Mouse (Mus musculus): ENCODE results near the gene Tfr2. TPM values are rescaled to one million over a fixed set of nuclear protein-coding genes. Genes with fewer than 3 reads are reported as not detected.

The Tfr2 gene
- total and polyA plus RNA-seq, 3 experiments = 52.6 to 193 (median 117) TPM

DNA sequence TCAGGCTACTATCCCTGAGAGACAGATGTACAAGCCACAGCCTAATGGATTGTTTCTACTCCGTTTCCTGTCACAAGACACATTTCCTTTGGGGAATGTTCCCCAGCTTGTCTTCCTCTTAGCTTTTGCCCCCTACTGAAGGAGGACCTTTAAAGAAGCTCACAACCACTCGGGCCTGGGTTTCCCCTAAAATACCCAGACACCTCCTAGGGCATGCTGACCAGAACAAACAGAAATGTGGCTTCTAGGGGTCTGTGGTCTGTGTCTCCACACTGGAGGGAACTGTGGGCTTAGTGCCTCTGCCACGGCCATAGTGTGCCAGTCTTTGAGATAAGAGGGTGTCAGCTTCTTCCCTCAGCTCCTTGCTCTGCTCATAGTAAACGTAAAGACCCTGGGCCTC lies 62.0 kb downstream of the Tfr2 start:
- peaks cover 62% of the 10 kb centered on the region for H3K36me3 ChIP-seq (replicated peaks)
- H3K4me1 ChIP-seq (ENCODE audit: insufficient read depth, low read depth, low read length) = peaks cover 53% of the 10 kb centered on the region
- DNase-seq (ENCODE audit: low spot score) = no peak
- H3K4me3 ChIP-seq (ENCODE audit: low read depth, low read length) = peak overlapping the region; percentile 88; the same call in 1 of the 2 replicates
- TF ChIP-seq POLR2AphosphoS5 (IDR thresholded peaks at IDR 0.05; ENCODE audit: insufficient replicate concordance, low read depth, low read length) (no peak), TAL1 (conservative IDR thresholded peaks at IDR 0.05; ENCODE audit: low read depth, low read length) (no peak), CTCF (IDR thresholded peaks at IDR 0.05; ENCODE audit: low read depth, low read length) (no peak), GATA1 (IDR thresholded peaks at IDR 0.05; ENCODE audit: borderline replicate concordance, low read length) (no peak), GATA2 (IDR thresholded peaks at IDR 0.05; ENCODE audit: borderline replicate concordance, low read depth, low read length) (no peak)
- no peaks in the 10 kb centered on the region for H3K9me3 ChIP-seq (replicated peaks)
- no peak for ATAC-seq (ENCODE audit: extremely low read depth, insufficient number of reproducible peaks, low FRiP score, poor library complexity, severe bottlenecking)
- H3K27me3 ChIP-seq (ENCODE audit: insufficient read depth, low read length) = no peaks in the 10 kb centered on the region

DNA sequence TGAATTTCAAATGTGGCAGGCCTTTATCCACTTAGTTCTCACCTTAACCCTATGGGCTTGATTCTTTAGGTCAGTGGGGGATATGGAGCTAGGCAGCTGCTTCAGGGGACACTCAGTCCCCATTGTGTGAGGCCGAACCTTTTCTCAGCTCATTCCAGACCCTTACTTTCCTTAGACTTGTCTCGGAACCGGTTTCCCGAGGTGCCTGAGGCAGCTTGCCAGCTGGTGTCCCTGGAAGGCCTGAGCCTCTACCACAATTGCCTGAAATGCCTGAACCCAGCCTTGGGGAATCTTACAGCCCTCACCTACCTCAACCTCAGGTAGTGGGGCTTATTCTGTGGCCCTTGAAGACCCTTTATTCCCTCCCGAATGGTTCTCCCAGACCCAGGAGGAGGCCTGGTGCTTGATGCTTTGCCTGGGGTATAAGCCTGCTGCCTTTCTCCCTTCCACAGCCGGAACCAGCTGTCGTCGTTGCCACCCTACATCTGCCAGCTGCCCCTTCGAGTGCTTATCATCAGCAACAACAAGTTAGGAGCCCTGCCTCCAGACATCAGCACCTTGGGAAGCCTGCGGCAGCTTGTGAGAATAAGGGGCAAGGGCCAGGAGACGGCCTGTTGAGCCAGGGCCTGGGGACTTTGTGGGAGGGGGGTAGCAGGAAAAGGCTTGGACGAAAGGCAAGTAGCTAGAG lies 63.9 kb downstream of the Tfr2 start:
- H3K9me3 ChIP-seq (replicated peaks) = no peaks in the 10 kb centered on the region
- peaks cover 43% of the 10 kb centered on the region for H3K4me1 ChIP-seq (ENCODE audit: insufficient read depth, low read depth, low read length)
- TF ChIP-seq TAL1 (conservative IDR thresholded peaks at IDR 0.05; ENCODE audit: low read depth, low read length) (no peak), CTCF (IDR thresholded peaks at IDR 0.05; ENCODE audit: low read depth, low read length) (no peak), GATA2 (IDR thresholded peaks at IDR 0.05; ENCODE audit: borderline replicate concordance, low read depth, low read length) (no peak), GATA1 (IDR thresholded peaks at IDR 0.05; ENCODE audit: borderline replicate concordance, low read length) (no peak), POLR2AphosphoS5 (IDR thresholded peaks at IDR 0.05; ENCODE audit: insufficient replicate concordance, low read depth, low read length) (no peak)
- ATAC-seq (ENCODE audit: extremely low read depth, insufficient number of reproducible peaks, low FRiP score, poor library complexity, severe bottlenecking) (no peak), DNase-seq (ENCODE audit: low spot score) (no peak)
- H3K36me3 ChIP-seq (replicated peaks) = peaks cover 81% of the 10 kb centered on the region
- H3K4me3 ChIP-seq (ENCODE audit: low read depth, low read length) = no peak overlapping the region
- no peaks in the 10 kb centered on the region for H3K27me3 ChIP-seq (ENCODE audit: insufficient read depth, low read length)

Other genes with a start within 250 kb of the Tfr2 start
Only the 20 nearest of the 21 such genes appear.
- gene Ephb4, start 219.7 kb upstream of the Tfr2 start, total RNA-seq (2014; fragmentation: Nextera tagmentation) = not detected in 2 replicates
- gene Ephb4, start 219.7 kb upstream of the Tfr2 start, total RNA-seq (2017) = under 0.01 and 0.05 TPM in 2 replicates
- gene Ephb4, start 219.7 kb upstream of the Tfr2 start, polyA plus RNA-seq (2012) = 0.07 TPM in 2 replicates
- not detected in 2 replicates for gene Zan, start 92.8 kb upstream of the Tfr2 start, total RNA-seq (2014; fragmentation: Nextera tagmentation)
- 0.12 and 0.22 TPM in 2 replicates for gene Zan, start 92.8 kb upstream of the Tfr2 start, total RNA-seq (2017)
- gene Zan, start 92.8 kb upstream of the Tfr2 start, polyA plus RNA-seq (2012) = 0.02 TPM in 1 of 2 replicates, not detected in the other
- gene Pop7, start 67.3 kb upstream of the Tfr2 start, total RNA-seq (2014; fragmentation: Nextera tagmentation) = 9.0 and 14.1 TPM in 2 replicates
- 29.3 and 33.2 TPM in 2 replicates for gene Pop7, start 67.3 kb upstream of the Tfr2 start, total RNA-seq (2017)
- 39.8 and 55.7 TPM in 2 replicates for gene Pop7, start 67.3 kb upstream of the Tfr2 start, polyA plus RNA-seq (2012)
- gene Gigyf1, start 51.3 kb upstream of the Tfr2 start, total RNA-seq (2014; fragmentation: Nextera tagmentation) = 23.2 and 30.3 TPM in 2 replicates
- 6.8 and 7.0 TPM in 2 replicates for gene Gigyf1, start 51.3 kb upstream of the Tfr2 start, total RNA-seq (2017)
- 49.0 and 50.4 TPM in 2 replicates for gene Gigyf1, start 51.3 kb upstream of the Tfr2 start, polyA plus RNA-seq (2012)
- gene Epo, start 36.6 kb upstream of the Tfr2 start, total RNA-seq (2014; fragmentation: Nextera tagmentation) = not detected in 2 replicates
- gene Epo, start 36.6 kb upstream of the Tfr2 start, total RNA-seq (2017) = not detected in 2 replicates
- gene Epo, start 36.6 kb upstream of the Tfr2 start, polyA plus RNA-seq (2012) = not detected in 2 replicates
- gene Gnb2, start 36.3 kb upstream of the Tfr2 start, total RNA-seq (2014; fragmentation: Nextera tagmentation) = 229 and 302 TPM in 2 replicates
- gene Gnb2, start 36.3 kb upstream of the Tfr2 start, total RNA-seq (2017) = 255 and 347 TPM in 2 replicates
- 501 and 571 TPM in 2 replicates for gene Gnb2, start 36.3 kb upstream of the Tfr2 start, polyA plus RNA-seq (2012)
- gene Actl6b, start 16.3 kb upstream of the Tfr2 start, total RNA-seq (2014; fragmentation: Nextera tagmentation) = not detected in 2 replicates
- gene Actl6b, start 16.3 kb upstream of the Tfr2 start, total RNA-seq (2017) = 0.11 TPM in 1 of 2 replicates, not detected in the other
- not detected in 2 replicates for gene Actl6b, start 16.3 kb upstream of the Tfr2 start, polyA plus RNA-seq (2012)
- gene Mospd3, start 31.2 kb downstream of the Tfr2 start, total RNA-seq (2014; fragmentation: Nextera tagmentation) = 58.9 and 61.2 TPM in 2 replicates
- 3.8 and 5.4 TPM in 2 replicates for gene Mospd3, start 31.2 kb downstream of the Tfr2 start, total RNA-seq (2017)
- gene Mospd3, start 31.2 kb downstream of the Tfr2 start, polyA plus RNA-seq (2012) = 316 and 504 TPM in 2 replicates
- not detected in 2 replicates for gene Pcolce, start 43.9 kb downstream of the Tfr2 start, total RNA-seq (2014; fragmentation: Nextera tagmentation)
- gene Pcolce, start 43.9 kb downstream of the Tfr2 start, total RNA-seq (2017) = 0.16 and 0.23 TPM in 2 replicates
- gene Pcolce, start 43.9 kb downstream of the Tfr2 start, polyA plus RNA-seq (2012) = 0.08 and 0.17 TPM in 2 replicates
- not detected in 2 replicates for gene Fbxo24, start 59.2 kb downstream of the Tfr2 start, total RNA-seq (2014; fragmentation: Nextera tagmentation)
- 0.06 and 0.11 TPM in 2 replicates for gene Fbxo24, start 59.2 kb downstream of the Tfr2 start, total RNA-seq (2017)
- gene Fbxo24, start 59.2 kb downstream of the Tfr2 start, polyA plus RNA-seq (2012) = 0.05 and 0.06 TPM in 2 replicates
- 92.8 and 98.9 TPM in 2 replicates for gene Lrch4, start 59.3 kb downstream of the Tfr2 start, total RNA-seq (2014; fragmentation: Nextera tagmentation)
- gene Lrch4, start 59.3 kb downstream of the Tfr2 start, total RNA-seq (2017) = 20.6 and 23.3 TPM in 2 replicates
- gene Lrch4, start 59.3 kb downstream of the Tfr2 start, polyA plus RNA-seq (2012) = 192 and 269 TPM in 2 replicates
- gene Gm20605, start 59.3 kb downstream of the Tfr2 start, total RNA-seq (2014; fragmentation: Nextera tagmentation) = 27.2 and 44.5 TPM in 2 replicates
- 9.5 and 11.4 TPM in 2 replicates for gene Gm20605, start 59.3 kb downstream of the Tfr2 start, total RNA-seq (2017)
- gene Gm20605, start 59.3 kb downstream of the Tfr2 start, polyA plus RNA-seq (2012) = 11.0 and 14.5 TPM in 2 replicates
- 39.2 and 56.5 TPM in 2 replicates for gene Sap25, start 71.5 kb downstream of the Tfr2 start, total RNA-seq (2014; fragmentation: Nextera tagmentation)
- 7.9 and 10.5 TPM in 2 replicates for gene Sap25, start 71.5 kb downstream of the Tfr2 start, total RNA-seq (2017)
- 41.8 and 58.3 TPM in 2 replicates for gene Sap25, start 71.5 kb downstream of the Tfr2 start, polyA plus RNA-seq (2012)
- gene Irs3, start 75.9 kb downstream of the Tfr2 start, total RNA-seq (2014; fragmentation: Nextera tagmentation) = not detected in 2 replicates
- 0.11 and 0.12 TPM in 2 replicates for gene Irs3, start 75.9 kb downstream of the Tfr2 start, total RNA-seq (2017)
- not detected in 2 replicates for gene Irs3, start 75.9 kb downstream of the Tfr2 start, polyA plus RNA-seq (2012)
- 20.2 and 47.1 TPM in 2 replicates for gene Agfg2, start 114.9 kb downstream of the Tfr2 start, total RNA-seq (2014; fragmentation: Nextera tagmentation)
- 25.0 and 26.1 TPM in 2 replicates for gene Agfg2, start 114.9 kb downstream of the Tfr2 start, total RNA-seq (2017)
- gene Agfg2, start 114.9 kb downstream of the Tfr2 start, polyA plus RNA-seq (2012) = 102 and 115 TPM in 2 replicates
- gene Nyap1, start 171.8 kb downstream of the Tfr2 start, total RNA-seq (2014; fragmentation: Nextera tagmentation) = 0.90 and 1.0 TPM in 2 replicates
- 0.38 and 0.70 TPM in 2 replicates for gene Nyap1, start 171.8 kb downstream of the Tfr2 start, total RNA-seq (2017)
- 2.8 and 3.0 TPM in 2 replicates for gene Nyap1, start 171.8 kb downstream of the Tfr2 start, polyA plus RNA-seq (2012)
- gene Tsc22d4, start 175.9 kb downstream of the Tfr2 start, total RNA-seq (2014; fragmentation: Nextera tagmentation) = 90.8 and 114 TPM in 2 replicates
- 74.5 and 93.5 TPM in 2 replicates for gene Tsc22d4, start 175.9 kb downstream of the Tfr2 start, total RNA-seq (2017)
- 404 and 491 TPM in 2 replicates for gene Tsc22d4, start 175.9 kb downstream of the Tfr2 start, polyA plus RNA-seq (2012)
- gene Ppp1r35, start 209.0 kb downstream of the Tfr2 start, total RNA-seq (2014; fragmentation: Nextera tagmentation) = 202 and 204 TPM in 2 replicates
- 28.2 and 35.6 TPM in 2 replicates for gene Ppp1r35, start 209.0 kb downstream of the Tfr2 start, total RNA-seq (2017)
- 121 and 153 TPM in 2 replicates for gene Ppp1r35, start 209.0 kb downstream of the Tfr2 start, polyA plus RNA-seq (2012)
- gene Mepce, start 217.8 kb downstream of the Tfr2 start, total RNA-seq (2014; fragmentation: Nextera tagmentation) = 51.3 and 53.9 TPM in 2 replicates
- 22.3 and 27.8 TPM in 2 replicates for gene Mepce, start 217.8 kb downstream of the Tfr2 start, total RNA-seq (2017)
- 173 and 216 TPM in 2 replicates for gene Mepce, start 217.8 kb downstream of the Tfr2 start, polyA plus RNA-seq (2012)
- 8.4 and 9.9 TPM in 2 replicates for gene Zcwpw1, start 218.0 kb downstream of the Tfr2 start, total RNA-seq (2014; fragmentation: Nextera tagmentation)
- gene Zcwpw1, start 218.0 kb downstream of the Tfr2 start, total RNA-seq (2017) = 10.5 and 12.9 TPM in 2 replicates
- gene Zcwpw1, start 218.0 kb downstream of the Tfr2 start, polyA plus RNA-seq (2012) = 0.15 and 0.34 TPM in 2 replicates